Mouse (Mus musculus) mature B cell (primary cell): ENCODE data around the gene Pnpla8.

ENCODE experiments used
- in situ Hi-C: fragments of 300-500 bp; cut with MboI; formaldehyde crosslinking; loops from 2 replicates; pipeline ENCODE4 v1.14.3; 2019

Gene Pnpla8

GRCm38 (mm10) chr12:44346143-44346542 lies 125.0 kb downstream of the Pnpla8 start:
- in situ Hi-C loops: no loop called here

- in situ Hi-C loops: no loop called here
Measured at GRCm38 (mm10) chr12:44355116-44355515, 133.9 kb downstream of the Pnpla8 start.

- in situ Hi-C loops: no loop called here
Measured at GRCm38 (mm10) chr12:44357460-44357859, 136.3 kb downstream of the Pnpla8 start.

GRCm38 (mm10) chr12:44357881-44358280 lies 136.7 kb downstream of the Pnpla8 start:
- in situ Hi-C loops: no loop called here

GRCm38 (mm10) chr12:44371076-44371710 lies 150.0 kb downstream of the Pnpla8 start:
- in situ Hi-C loops: no loop called here
